Mouse (Mus musculus): Measurements from ENCODE around the gene Abca7.

- no peak for TF ChIP-seq TAL1 (conservative IDR thresholded peaks at IDR 0.05; ENCODE audit: low read depth, low read length)
- TF ChIP-seq CTCF (IDR thresholded peaks at IDR 0.05; ENCODE audit: low read depth, low read length): no peak
- TF ChIP-seq POLR2AphosphoS5 (IDR thresholded peaks at IDR 0.05; ENCODE audit: insufficient replicate concordance, low read depth, low read length): no peak
Observed at GRCm38 (mm10) chr10:79989272-79989786, 7.0 kb upstream of the Abca7 start.

Data from G1E (cell line).